Mouse (Mus musculus): ENCODE data around the gene Dbnl. TPM values are rescaled to one million over a fixed set of nuclear protein-coding genes. Genes with fewer than 3 reads are reported as not detected.

The Dbnl gene
- total RNA-seq (2021): 10 to 100 TPM; 74.6 to 80.0 TPM
- long read RNA-seq, experiment 1, transcript Dbnl-202 (13 exons, 2,295 nt): minor isoform, 16 of 109 reads
- long read RNA-seq, experiment 1, transcript Dbnl-201 (13 exons, 1,638 nt): minor isoform, 5 of 109 reads
- long read RNA-seq, experiment 1, transcript Dbnl-203 (13 exons, 2,001 nt): major isoform, 60 of 109 reads
- long read RNA-seq, experiment 1, partial matches to known transcripts: 13 of 109 reads
- long read RNA-seq, experiment 1, other reads (novel, unspliced or antisense): 15 of 109 reads
- long read RNA-seq, experiment 2, transcript Dbnl-201 (13 exons, 1,638 nt): minor isoform, 10 of 155 reads
- long read RNA-seq, experiment 2, transcript Dbnl-203 (13 exons, 2,001 nt): major isoform, 83 of 155 reads
- long read RNA-seq, experiment 2, transcript Dbnl-202 (13 exons, 2,295 nt): minor isoform, 32 of 155 reads
- long read RNA-seq, experiment 2, partial matches to known transcripts: 10 of 155 reads
- long read RNA-seq, experiment 2, other reads (novel, unspliced or antisense): 20 of 155 reads

- peak; percentile 95 to 97 for DNase-seq (ENCODE audit: low spot score in 2 of 2)
- peak within 1 kb of the TSS; percentile 94 for H3K27ac ChIP-seq
- TF ChIP-seq CTCF (conservative IDR thresholded peaks at IDR 0.05): peak; percentile 80
- H3K4me3 ChIP-seq: peak within 1 kb of the TSS; percentile 76
Observed at GRCm38 (mm10) chr11:5788056-5789014, at the start of gene Dbnl. TSS of gene Dbnl (plus strand) at chr11:5788488.

DNA sequence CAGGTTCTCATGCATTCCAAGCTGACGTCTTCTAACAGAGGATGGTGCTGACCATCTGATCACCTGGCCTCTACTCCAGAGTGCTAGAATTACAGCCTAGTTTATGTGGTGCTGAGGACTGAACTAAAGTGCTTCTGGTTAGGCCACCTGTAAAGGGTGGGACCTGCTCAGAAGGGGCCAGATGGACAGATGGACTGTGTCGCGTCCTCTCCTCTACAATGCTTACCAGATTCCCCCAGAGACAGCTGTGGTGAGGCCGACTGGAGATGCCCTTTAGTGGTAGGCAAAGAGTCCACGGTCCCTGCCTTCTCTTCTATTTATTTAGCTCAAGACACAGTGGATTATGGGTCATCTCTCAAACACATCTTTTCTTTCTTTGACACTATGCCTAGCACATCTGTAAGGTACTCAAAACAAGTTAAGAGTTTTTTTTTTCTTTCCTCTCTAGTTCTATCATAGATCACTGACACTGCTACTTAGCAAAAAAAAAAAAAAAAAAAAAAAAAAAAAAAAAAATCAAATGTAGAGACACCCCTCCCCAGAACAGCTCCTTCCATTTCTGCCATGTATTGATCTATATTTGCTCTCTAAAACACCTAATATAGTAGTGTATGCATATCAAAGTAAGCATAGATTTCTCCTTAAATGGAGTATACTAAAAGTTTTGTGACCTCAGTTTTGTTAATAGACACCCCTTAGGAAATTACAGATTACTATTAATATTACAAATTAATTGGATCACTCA, 49.2 kb upstream of the Dbnl start:
- DNase-seq (ENCODE audit: low spot score in 2 of 2): no peak
- no peak for TF ChIP-seq CTCF (conservative IDR thresholded peaks at IDR 0.05)

GRCm38 (mm10) chr11:5739846-5740245, 48.4 kb upstream of the Dbnl start:
- peak overlapping the region; percentile 59 for H3K4me3 ChIP-seq
- TF ChIP-seq CTCF (conservative IDR thresholded peaks at IDR 0.05): no peak
- peak overlapping the region; percentile 98 for H3K27ac ChIP-seq
- no peak for DNase-seq (ENCODE audit: low spot score in 2 of 2)

More for the DNA sequence above, 49.2 kb upstream of the Dbnl start:
- Histone ChIP-seq H3K27ac (no peak overlapping the region; the same call in 1 of the 2 replicates), H3K4me3 (no peak overlapping the region)

DNA sequence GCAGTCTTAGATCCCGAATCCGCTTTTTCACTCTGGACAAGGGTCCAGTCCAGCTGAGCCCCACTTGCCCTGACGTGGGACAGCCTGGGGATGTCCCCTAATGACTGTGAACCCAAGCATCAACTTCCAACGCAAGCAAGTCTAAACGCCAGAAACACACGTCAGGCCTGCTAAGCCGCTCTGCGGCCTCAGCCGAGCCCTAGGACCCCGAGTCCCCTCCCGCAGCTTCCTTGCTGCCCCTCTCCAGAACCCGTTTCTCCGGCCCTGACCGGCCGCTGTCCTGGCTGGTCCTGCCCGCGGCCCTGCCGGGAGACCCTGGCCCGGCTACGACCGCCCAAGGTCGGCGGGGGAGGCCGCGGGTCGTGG, 47.7 kb upstream of the Dbnl start:
- H3K27ac ChIP-seq: peak overlapping the region; percentile 98
- peak in 1 of 2 experiments; percentile 18 for DNase-seq (ENCODE audit: low spot score in 2 of 2)
- TF ChIP-seq CTCF (conservative IDR thresholded peaks at IDR 0.05): no peak

GRCm38 (mm10) chr11:5740965-5741627, 47.2 kb upstream of the Dbnl start:
- peak overlapping the region; percentile 59 for H3K4me3 ChIP-seq
- DNase-seq (ENCODE audit: low spot score in 2 of 2): peak; percentile 67 to 71
- TF ChIP-seq CTCF (conservative IDR thresholded peaks at IDR 0.05): peak; percentile 19; the same call in 1 of the 2 replicates
- H3K27ac ChIP-seq: peak overlapping the region; percentile 98

More for the DNA sequence above, 47.7 kb upstream of the Dbnl start:
- H3K4me3 ChIP-seq: peak overlapping the region; percentile 59

DNA sequence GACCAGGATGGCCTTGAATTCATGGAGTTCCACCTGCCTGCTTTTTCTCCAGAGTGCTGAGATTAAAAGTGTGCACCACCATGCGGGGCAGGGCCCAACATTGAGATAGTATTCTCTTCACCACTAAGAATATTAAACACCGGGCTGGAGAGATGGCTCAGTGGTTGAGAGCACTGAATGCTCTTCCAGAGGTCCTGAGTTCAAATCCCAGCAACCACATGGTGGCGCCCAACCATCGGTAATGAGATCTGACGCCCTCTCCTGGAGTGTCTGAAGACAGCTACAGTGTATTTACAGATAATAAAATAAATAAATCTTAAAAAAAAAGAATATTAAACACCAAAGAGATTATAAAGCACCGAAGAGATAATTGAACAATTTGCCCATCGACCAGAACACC, 46.2 kb upstream of the Dbnl start:
- Histone ChIP-seq H3K4me3 (no peak overlapping the region), H3K27ac (no peak overlapping the region)
- DNase-seq (ENCODE audit: low spot score in 2 of 2): no peak
- TF ChIP-seq CTCF (conservative IDR thresholded peaks at IDR 0.05): peak; percentile 61

DNA sequence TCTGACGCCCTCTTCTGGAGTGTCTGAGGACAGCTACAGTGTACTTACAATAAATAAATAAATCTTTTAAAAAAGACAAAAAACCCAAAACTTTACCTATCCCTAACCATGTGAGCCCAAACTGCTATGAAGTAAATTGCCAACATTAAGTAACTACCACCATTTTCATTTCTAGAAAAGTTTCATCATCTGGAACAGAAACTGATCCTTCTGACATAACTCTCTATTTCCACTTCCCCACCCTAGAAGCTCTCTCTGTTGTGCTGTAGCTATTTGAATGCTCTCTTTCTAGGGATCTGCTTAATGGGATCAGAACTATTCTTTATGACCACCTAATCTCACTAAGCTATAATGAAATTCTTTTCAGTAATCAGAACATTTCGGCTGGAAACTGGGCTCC, 43.3 kb upstream of the Dbnl start:
- Histone ChIP-seq H3K4me3 (no peak overlapping the region), H3K27ac (no peak overlapping the region)
- DNase-seq (ENCODE audit: low spot score in 2 of 2): no peak
- TF ChIP-seq CTCF (conservative IDR thresholded peaks at IDR 0.05): peak; percentile 47

DNA sequence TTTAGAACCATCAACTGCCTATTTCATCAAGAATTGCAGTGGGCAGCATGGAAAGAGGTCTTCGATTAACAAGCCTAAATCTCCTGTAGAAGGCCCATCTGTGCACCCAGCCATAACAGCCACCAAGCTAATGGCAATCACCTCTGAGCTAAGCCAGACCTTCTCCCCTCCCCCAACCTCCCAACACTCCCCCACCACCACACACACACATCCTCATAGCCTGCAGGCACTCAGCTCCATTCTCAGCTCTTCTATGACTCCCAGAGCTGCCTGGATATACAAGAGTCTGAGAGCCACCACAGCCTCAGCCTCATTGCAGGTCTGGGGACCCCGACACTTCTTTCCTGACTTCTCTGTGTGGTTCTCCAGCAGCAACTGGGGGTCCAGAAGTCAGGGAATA, 34.5 kb upstream of the Dbnl start:
- H3K27ac ChIP-seq: no peak overlapping the region
- H3K4me3 ChIP-seq: no peak overlapping the region
- TF ChIP-seq CTCF (conservative IDR thresholded peaks at IDR 0.05): no peak
- no peak for DNase-seq (ENCODE audit: low spot score in 2 of 2)

DNA sequence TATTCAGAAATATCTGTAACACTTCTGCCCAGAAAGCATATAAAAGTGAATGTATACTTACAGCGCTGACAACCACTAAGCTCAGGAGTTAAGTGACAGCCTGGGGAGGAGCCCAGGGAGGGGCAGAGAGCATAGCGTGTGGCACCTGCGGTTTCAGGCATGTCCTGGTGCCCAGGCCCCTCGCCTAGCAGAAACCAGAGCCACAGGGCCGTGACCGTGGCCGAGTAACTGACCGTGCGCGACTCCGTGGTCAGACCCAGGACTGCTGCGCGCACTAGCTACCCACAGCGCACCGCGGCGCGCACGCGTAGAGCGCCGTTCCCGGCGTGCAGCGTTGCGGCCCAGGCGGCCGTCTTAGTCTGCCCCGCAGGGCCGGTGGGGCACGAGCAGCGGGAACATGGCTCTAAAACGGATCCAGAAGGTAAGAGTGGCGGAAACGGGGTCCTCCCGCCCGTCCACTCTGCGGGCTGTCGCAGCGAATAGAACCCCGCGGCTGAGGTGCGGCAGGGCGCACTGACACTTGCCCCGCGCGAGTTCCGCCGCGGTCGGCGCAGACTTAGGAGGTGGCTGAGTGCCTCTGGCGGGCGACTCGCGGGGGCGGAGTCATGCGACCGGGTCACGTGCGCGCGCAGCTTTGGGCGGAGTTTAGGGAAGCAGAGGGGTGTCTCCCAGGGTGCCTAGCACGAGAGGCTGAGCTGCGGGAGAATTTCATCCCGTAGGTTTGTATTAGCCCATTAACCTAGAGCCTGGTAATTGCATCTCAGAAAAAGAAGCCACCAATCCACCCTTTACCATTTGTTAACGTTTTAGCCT, 26.3 kb upstream of the Dbnl start, which contains the start of gene Urgcp:
Urgcp (minus strand) TSS at position 557 of the 813 bp plus-strand sequence.
- DNase-seq (ENCODE audit: low spot score in 2 of 2): peak; percentile 92 to 93
- peak; percentile 37 for TF ChIP-seq CTCF (conservative IDR thresholded peaks at IDR 0.05)
- H3K27ac ChIP-seq: peak within 1 kb of the TSS; percentile 98
- peak within 1 kb of the TSS; percentile 92 for H3K4me3 ChIP-seq

GRCm38 (mm10) chr11:5762633-5762982, 25.7 kb upstream of the Dbnl start:
- no peak for DNase-seq (ENCODE audit: low spot score in 2 of 2)
- TF ChIP-seq CTCF (conservative IDR thresholded peaks at IDR 0.05): no peak
- Histone ChIP-seq H3K27ac (peak overlapping the region; percentile 98), H3K4me3 (peak overlapping the region; percentile 92)

DNA sequence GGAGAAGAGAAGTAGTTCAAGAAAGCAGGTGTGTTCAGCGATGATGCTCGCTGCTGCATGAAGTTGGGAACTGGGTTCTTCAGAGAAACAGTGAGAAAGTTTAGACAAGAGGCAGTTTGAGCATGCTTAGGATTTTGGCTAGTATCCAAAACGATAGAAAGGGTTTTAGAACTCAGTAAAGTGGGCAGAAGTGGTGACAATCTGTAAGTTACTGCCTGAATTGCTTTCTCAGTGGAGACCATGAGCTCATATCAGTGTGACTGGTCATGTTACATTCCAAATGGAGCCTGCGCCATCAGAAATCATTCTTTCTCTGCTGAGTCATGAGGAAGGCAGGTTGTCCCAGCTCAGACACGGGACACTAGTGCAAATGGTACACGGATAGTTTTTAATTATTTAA, 22.3 kb upstream of the Dbnl start:
- DNase-seq (ENCODE audit: low spot score in 2 of 2): no peak
- TF ChIP-seq CTCF (conservative IDR thresholded peaks at IDR 0.05): no peak
- H3K27ac ChIP-seq: no peak overlapping the region
- no peak overlapping the region for H3K4me3 ChIP-seq

Data from layer of hippocampus, adult 2 months (tissue).